Mouse (Mus musculus): ENCODE data around the gene Egfr.

The Egfr gene

DNA sequence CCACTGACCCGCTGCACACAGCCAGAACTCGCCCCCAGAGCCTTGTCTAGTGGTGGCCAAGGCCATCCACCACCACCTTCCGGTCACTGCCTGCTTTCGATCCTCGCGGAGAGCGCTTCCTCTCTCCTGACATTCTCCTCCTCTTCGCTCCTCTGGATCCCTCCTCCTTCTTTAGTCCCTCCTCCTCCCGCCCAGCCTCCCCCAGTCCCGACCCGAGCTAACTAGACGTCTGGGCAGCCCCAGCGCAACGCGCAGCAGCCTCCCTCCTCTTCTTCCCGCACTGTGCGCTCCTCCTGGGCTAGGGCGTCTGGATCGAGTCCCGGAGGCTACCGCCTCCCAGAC, at the start of gene Egfr:
Egfr (plus strand) TSS at position 197 of the 342 bp plus-strand sequence.
- DNase-seq, result peak; percentile 85

DNA sequence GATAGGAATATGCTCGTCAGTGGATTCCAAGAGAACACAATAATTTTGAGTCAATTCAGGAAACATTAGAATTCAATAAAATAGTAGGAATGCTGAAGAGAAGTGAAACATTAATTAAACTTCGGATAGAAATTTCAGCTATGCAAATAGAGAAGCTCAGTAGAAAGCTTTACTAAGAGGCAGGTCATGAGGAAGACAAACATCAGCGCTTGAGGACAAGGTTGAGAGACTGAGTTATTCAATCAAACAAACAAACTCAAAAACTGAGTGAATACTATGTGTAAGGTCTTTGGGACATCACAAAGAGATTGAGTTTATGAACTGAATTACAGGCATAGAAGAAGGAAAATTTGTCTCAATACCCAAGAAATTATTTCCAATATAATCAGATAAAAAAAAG, 48.8 kb upstream of the Egfr start:
- no peak for DNase-seq

DNA sequence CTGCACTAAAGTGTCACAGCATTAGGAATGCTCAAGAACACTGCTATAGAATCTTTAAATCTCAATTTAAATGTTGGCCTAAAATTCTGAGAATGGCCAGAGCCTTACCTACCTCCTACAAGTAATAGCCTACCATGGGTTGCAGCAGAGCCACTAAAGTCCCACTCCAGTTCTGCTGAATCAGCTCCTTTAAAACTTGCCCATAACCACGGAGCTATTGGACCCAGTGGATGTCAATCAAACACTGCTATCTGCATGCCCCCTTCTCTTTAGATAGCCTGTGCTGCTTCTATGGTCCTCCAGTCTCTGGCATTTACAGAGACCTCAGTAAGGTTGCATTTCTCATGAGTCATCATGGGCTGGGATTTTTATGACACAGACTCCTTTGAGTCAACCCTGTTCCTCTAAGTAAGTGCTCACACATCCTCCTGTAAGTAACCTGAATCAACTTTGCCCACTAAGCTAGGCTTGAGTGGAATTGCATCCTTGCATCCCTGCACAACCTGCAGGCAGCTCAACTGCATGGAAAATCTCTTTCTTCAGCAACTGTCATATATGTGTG, 16.8 kb upstream of the Egfr start:
- no peak for DNase-seq

- DNase-seq, result no peak
Observed at GRCm38 (mm10) chr11:16737323-16737722, 14.7 kb upstream of the Egfr start.

- DNase-seq, result no peak
Observed at GRCm38 (mm10) chr11:16738691-16739090, 13.3 kb upstream of the Egfr start.

DNA sequence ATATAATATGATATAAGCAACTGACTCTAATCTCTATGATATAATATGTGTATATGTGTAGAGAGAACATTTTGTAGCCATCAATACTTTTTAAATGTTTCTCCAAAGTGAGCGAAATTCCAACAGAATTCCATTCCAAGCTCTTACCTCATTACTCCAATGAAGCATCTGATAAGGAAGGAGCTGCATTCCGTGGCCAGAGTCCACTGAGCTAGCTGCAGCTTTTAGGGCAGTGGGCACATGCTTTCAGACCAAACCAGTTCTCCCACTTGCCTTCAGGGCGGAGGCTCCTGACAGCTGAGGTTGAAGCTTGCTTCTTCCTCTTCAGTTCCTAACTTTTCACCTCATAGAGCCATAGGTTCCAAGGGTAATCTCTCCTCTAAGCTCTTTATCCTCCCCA, 12.8 kb upstream of the Egfr start:
- no peak for DNase-seq

GRCm38 (mm10) chr11:16740691-16741611, 11.1 kb upstream of the Egfr start:
- no peak for DNase-seq

DNA sequence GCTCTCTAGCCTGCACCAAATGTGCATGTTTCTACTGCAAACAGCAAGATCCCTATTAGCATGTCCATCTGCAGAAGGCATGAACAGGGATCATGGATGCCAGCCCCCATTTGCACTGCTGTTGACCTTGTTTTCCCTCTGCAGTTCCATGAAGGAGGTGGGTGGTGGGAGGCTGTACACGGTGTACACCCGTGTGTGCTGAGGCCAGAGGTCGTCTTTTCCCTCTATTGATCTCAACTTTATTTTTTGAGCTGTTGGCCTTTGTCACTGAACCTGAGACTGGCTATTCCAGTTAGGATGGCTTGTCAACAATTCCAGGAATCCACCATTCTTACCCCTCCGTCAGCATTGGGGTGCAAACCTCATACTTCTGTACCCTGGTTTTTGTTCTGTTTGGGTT, 9.8 kb upstream of the Egfr start:
- no peak for DNase-seq

- DNase-seq, result no peak
Observed at GRCm38 (mm10) chr11:16742821-16743220, 9.2 kb upstream of the Egfr start.

GRCm38 (mm10) chr11:16751457-16751982, 483 bp upstream of the Egfr start:
- DNase-seq, result no peak

GRCm38 (mm10) chr11:16752349-16753153, 548 bp downstream of the Egfr start:
- DNase-seq, result no peak

GRCm38 (mm10) chr11:16753154-16754040, 1.4 kb downstream of the Egfr start:
- no peak for DNase-seq

DNA sequence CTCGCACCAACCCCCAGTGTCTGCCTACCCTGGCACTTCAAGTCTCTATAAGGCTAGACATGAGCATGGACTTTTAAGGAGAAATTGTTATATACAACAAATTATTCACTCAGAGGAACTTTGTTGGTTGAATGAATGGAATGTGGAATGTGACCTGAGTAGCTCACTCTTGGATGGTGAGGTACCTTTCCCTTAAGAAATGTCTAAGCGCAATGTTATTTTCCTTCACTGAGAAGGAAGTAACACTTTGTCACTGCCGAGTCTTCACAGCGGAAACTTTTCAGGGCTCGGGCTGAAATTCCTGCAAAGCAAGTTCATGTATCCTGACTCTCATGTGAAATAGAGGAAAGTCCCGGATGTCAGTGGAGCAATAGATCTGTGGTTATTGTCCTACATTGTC, 7.9 kb downstream of the Egfr start:
- DNase-seq, result no peak

DNA sequence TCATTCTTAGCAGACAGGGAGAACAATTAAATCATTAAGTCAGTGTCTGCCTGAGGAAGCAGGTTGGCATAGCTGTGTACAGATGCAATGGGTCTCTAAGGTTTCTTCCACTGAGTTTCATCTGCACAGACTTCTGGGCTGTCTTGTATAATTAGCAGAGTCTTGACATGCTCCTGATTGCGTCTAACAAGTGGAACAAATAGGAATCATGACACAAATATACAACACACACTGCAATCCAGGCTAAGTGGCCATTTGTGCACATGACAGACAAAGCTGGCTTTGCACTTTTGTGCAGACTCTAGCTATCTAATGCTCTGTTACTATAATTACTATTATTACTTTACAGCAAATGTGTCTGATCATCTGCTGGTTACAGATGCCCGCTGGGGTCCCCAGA, 9.2 kb downstream of the Egfr start:
- DNase-seq, result no peak

- DNase-seq, result no peak
Observed at GRCm38 (mm10) chr11:16766038-16766815, 14.2 kb downstream of the Egfr start.

- DNase-seq, result no peak
Observed at GRCm38 (mm10) chr11:16767984-16768383, 16.0 kb downstream of the Egfr start.

DNA sequence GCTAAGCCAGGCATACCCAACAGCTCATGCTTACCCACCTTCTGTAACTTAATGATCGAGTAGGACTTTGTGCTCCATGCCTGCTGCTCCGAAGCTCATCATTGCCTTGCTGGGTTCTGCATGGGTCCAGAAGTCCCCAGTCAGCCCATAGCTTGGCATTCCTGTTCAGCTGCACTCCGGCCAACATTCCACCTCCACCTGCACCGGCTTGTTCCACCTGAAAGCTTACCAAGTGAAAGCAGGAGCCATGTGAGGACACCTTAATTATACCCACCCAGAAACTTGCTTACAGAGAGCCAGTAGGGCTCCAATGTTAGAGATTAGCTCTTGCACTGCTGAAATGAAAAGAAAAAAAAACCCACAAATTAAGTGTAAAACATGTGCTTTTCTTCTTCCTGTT, 17.3 kb downstream of the Egfr start:
- DNase-seq, result peak; percentile 96

DNA sequence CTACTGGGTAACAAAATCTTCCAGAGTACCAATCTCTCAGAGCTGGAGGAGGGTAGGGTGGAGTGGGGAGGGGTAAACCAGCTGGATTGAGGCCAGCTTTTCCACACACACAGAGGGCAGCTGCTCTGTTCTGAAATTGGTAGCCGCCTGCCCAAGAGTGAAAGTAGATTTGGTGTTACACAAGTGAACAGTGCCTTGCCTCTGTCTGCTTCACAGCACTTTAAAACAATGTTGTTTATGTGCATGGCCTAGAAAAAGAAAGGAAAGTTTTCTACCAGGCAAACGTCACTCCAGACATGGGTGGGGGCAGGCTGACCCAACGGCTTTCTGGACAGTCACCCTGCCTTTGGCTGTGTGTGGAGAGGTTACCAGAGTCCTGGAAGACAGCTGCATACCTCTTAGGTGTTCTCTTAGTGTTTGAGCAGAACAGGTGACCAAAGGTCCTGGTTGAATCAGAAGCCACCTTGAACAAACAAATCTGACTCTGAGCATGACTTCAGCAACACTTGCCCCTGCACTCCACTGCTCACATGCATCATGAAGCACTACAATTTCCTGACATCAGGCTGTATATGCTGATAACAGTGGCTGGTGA, 17.8 kb downstream of the Egfr start:
- peak; percentile 76 for DNase-seq

DNA sequence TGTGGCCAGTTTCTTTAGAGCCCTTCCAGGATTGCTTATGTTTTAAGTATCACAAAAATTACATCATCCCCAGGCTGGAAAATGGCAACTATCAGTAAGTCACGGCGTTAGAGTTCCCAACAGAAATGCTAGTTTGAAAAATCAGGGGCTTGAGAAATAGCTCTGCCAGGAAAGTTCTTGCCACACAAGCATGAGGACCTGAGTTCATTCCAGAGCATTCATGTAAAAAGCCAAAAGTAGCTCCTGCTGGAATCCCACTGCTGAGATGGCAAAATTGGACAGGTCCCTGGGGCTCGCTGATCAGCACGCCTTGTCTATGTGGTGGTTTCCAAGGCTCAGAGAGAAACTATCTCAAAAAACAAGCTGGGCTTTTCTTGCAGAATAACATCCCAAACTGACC, 19.0 kb downstream of the Egfr start:
- DNase-seq, result peak; percentile 50

- DNase-seq, result peak; percentile 41
Observed at GRCm38 (mm10) chr11:16772717-16773116, 20.7 kb downstream of the Egfr start.

GRCm38 (mm10) chr11:16776967-16777366, 25.0 kb downstream of the Egfr start:
- no peak for DNase-seq

All from kidney, adult 9 months (tissue).